Mouse (Mus musculus) midbrain, embryonic 11.5 days (tissue): ENCODE measurements around the gene Zbed6. TPM values are rescaled to one million over a fixed set of nuclear protein-coding genes. Genes with fewer than 3 reads are reported as not detected.

Experiments
- ATAC-seq: fragments of 200-750 bp; cut with Nextera tagmentation; 2 replicates; pipeline ENCODE4 v1.8.0; 2017; ENCODE audit warnings: moderate TSS enrichment, moderate library complexity; ENCODE audit not compliant: low FRiP score
- DNase-seq: peaks from one replicate; pipeline ENCODE4 v3.0.0; 2015; ENCODE audit warnings: low spot score; ENCODE audit errors: missing footprints
- H3K27ac ChIP-seq: fragments of 300-500 bp; sonication (generic); 2 replicates; pipeline ENCODE4 v1.5.1; 2014; ENCODE audit warnings: low read depth, low read length
- H3K27me3 ChIP-seq: fragments of 300-500 bp; sonication (generic); 2 replicates; pipeline ENCODE4 v1.6.1; 2014; ENCODE audit warnings: mild to moderate bottlenecking, low read length, moderate library complexity, mixed read lengths; ENCODE audit not compliant: control insufficient read depth, insufficient read depth
- H3K36me3 ChIP-seq: fragments of 300-500 bp; sonication (generic); 2 replicates; pipeline ENCODE4 v1.6.1; 2014; ENCODE audit warnings: mild to moderate bottlenecking, low read length, moderate library complexity, mixed read lengths; ENCODE audit not compliant: control insufficient read depth, insufficient read depth
- H3K4me1 ChIP-seq: fragments of 300-500 bp; sonication (generic); 2 replicates; pipeline ENCODE4 v1.6.1; 2014; ENCODE audit warnings: low read length; ENCODE audit not compliant: control insufficient read depth, insufficient read depth
- H3K4me2 ChIP-seq: fragments of 300-500 bp; sonication (generic); 2 replicates; pipeline ENCODE4 v1.6.1; 2014; ENCODE audit warnings: mild to moderate bottlenecking, moderate library complexity
- H3K4me3 ChIP-seq: fragments of 300-500 bp; sonication (generic); 2 replicates; pipeline ENCODE4 v1.5.1; 2014; ENCODE audit warnings: low read depth, low read length
- H3K9ac ChIP-seq: fragments of 300-500 bp; sonication (generic); 2 replicates; pipeline ENCODE4 v1.6.1; 2014; ENCODE audit warnings: low read length
- H3K9me3 ChIP-seq: fragments of 300-500 bp; sonication (generic); 2 replicates; pipeline ENCODE4 v1.6.1; 2016; ENCODE audit warnings: low read length; ENCODE audit not compliant: control insufficient read depth
- WGBS: fragments of 180-500 bp; shearing (Covaris S2); extraction: QIAGEN DNeasy Blood & Tissue Kit; methylation state at CpG from one replicate; pipeline ENCODE4 v1.1.7; 2014; 5-methylcytosine and 5-hydroxymethylcytosine counted together
- polyA plus RNA-seq: library from polyadenylated mRNA; unstranded; fragments of >200 nt; fragmentation: Nextera tagmentation; extraction: Ambion mirVana; gene quantifications from 2 replicates; pipeline ENCODE4 v1.2.1, GENCODE M21; 2014

The Zbed6 gene
- polyA plus RNA-seq, 1 experiment from 2014 or later = not detected

DNA sequence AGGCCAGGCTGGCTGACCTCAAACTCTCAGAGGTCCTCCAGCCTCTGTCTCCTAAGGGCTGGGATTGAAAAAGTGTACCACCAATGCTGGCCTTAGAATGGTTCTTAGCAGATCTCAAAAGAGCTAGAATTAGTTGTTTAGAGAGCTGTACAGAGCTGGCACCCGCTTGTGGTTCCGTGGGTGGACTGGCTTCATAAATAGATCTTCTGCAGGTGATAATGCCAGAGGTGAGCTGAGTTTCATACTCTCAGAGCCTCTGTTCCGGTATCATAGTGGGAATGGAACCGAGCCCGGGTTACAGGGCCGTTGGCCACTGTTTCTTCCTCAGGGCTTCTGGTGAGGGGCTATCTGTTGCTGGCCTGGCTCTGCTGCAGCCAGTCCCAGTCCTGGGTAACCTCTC, 30.4 kb upstream of the Zbed6 start:
- no peaks in the 10 kb centered on the region for H3K9me3 ChIP-seq
- ATAC-seq = no peak
- no peak overlapping the region for H3K27ac ChIP-seq
- no peaks in the 10 kb centered on the region for H3K36me3 ChIP-seq
- no peak overlapping the region for H3K9ac ChIP-seq
- H3K4me2 ChIP-seq = no peak overlapping the region
- no peak overlapping the region for H3K4me3 ChIP-seq
- no peak for DNase-seq
- H3K4me1 ChIP-seq = peaks cover 5% of the 10 kb centered on the region; the same call in 1 of the 2 replicates
- H3K27me3 ChIP-seq = no peaks in the 10 kb centered on the region
- WGBS = 94% methylated on average over 6 of the region's 6 CpGs

DNA sequence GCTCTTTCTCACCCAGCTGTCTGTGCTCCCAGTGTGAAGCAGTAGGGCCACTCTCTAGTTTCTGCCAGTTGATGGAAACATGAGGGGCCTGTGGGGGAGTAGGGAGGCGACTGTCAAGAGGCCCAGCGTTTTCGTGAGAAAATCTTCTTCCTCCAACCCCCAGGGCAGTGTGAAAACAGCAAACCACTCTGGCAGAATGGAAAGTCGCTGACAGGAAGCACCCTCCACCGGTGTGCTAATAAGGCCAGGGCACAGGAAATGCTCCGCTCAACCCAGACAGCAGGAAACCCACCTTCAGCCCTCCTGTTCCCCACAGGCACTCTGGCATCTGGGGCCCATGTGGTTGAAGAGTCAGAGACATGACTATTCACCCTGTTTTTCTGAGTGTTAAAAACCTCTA, 29.2 kb upstream of the Zbed6 start, which contains the start of gene Lax1:
TSS of gene Lax1 (minus strand) at position 212 of the 400 bp plus-strand sequence.
- DNase-seq (no peak), ATAC-seq (no peak)
- Histone ChIP-seq H3K36me3 (no peaks in the 10 kb centered on the region), H3K27me3 (no peaks in the 10 kb centered on the region), H3K9me3 (no peaks in the 10 kb centered on the region), H3K4me2 (no peak within 1 kb of the TSS), H3K4me3 (no peak within 1 kb of the TSS), H3K4me1 (peaks cover 5% of the 10 kb centered on the region; the same call in 1 of the 2 replicates), H3K9ac (no peak within 1 kb of the TSS), H3K27ac (no peak within 1 kb of the TSS)
- 72% methylated on average over 6 of the region's 6 CpGs for WGBS

- Histone ChIP-seq H3K36me3 (no peaks in the 10 kb centered on the region), H3K4me2 (no peak overlapping the region), H3K9ac (no peak overlapping the region), H3K4me1 (no peaks in the 10 kb centered on the region), H3K27me3 (no peaks in the 10 kb centered on the region), H3K27ac (no peak overlapping the region), H3K4me3 (no peak overlapping the region), H3K9me3 (no peaks in the 10 kb centered on the region)
- ATAC-seq = no peak
- DNase-seq = peak; percentile 56
- WGBS = 63% methylated on average over 7 of the region's 7 CpGs
Observed at GRCm38 (mm10) chr1:133688301-133688700, 27.6 kb upstream of the Zbed6 start.

GRCm38 (mm10) chr1:133685749-133686519, 25.2 kb upstream of the Zbed6 start:
- WGBS = 83% methylated on average over 10 of the region's 10 CpGs
- ATAC-seq = no peak

DNA sequence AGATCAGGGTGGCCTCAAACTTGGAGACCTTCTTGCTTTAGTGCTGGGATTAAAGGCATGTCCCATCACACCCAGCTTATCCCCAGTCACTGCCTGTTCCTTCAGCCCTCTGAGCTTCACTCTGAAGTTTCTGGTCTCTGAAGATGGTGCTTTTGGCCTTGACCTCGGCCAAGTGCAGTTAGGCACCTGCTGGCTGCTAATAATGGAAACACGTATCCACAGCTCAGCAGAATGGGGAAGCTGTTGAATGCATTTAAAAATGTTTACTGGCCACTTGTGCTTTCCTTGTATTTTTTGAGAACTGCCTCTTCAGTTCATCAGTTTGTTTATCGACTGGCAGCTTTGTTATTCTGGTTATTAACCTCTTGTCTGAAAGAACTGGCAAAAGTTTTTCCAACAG, 11.1 kb upstream of the Zbed6 start:
- H3K9ac ChIP-seq = no peak overlapping the region
- H3K9me3 ChIP-seq = no peaks in the 10 kb centered on the region
- no peak overlapping the region for H3K4me2 ChIP-seq
- H3K27me3 ChIP-seq = no peaks in the 10 kb centered on the region
- H3K36me3 ChIP-seq = no peaks in the 10 kb centered on the region
- no peak overlapping the region for H3K27ac ChIP-seq
- no peak overlapping the region for H3K4me3 ChIP-seq
- no peaks in the 10 kb centered on the region for H3K4me1 ChIP-seq
- DNase-seq (no peak), ATAC-seq (no peak)
- 79% methylated on average over 3 of the region's 3 CpGs for WGBS

More at GRCm38 (mm10) chr1:133685749-133686519, 25.2 kb upstream of the Zbed6 start:
- Histone ChIP-seq H3K27me3 (no peaks in the 10 kb centered on the region), H3K36me3 (no peaks in the 10 kb centered on the region), H3K4me1 (no peaks in the 10 kb centered on the region), H3K9me3 (no peaks in the 10 kb centered on the region), H3K4me2 (no peak overlapping the region), H3K4me3 (no peak overlapping the region), H3K27ac (no peak overlapping the region), H3K9ac (no peak overlapping the region)
- no peak for DNase-seq

DNA sequence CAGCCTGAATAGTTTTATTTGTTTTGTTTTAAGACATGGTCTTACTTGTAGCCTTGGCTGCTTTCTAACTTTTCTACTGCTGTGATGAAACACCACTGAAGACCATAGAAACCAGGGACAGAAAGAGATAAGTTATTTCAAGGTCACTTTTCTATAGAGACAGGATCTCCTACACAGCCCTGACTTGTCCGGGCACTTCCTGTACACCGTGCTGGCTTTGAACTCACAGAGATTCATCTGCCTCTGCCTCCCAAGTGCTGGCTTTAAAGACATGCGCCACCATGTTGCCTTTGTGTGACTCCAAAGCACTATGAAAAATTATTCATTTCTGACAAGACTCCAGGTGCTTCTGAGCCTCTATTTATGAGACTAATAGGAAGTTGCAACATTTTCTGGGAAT, 10.6 kb upstream of the Zbed6 start:
- H3K9me3 ChIP-seq = no peaks in the 10 kb centered on the region
- WGBS = 89% methylated on average over 3 of the region's 3 CpGs
- H3K4me3 ChIP-seq = no peak overlapping the region
- ATAC-seq (no peak), DNase-seq (no peak)
- no peaks in the 10 kb centered on the region for H3K4me1 ChIP-seq
- no peaks in the 10 kb centered on the region for H3K27me3 ChIP-seq
- no peak overlapping the region for H3K9ac ChIP-seq
- H3K36me3 ChIP-seq = no peaks in the 10 kb centered on the region
- H3K27ac ChIP-seq = no peak overlapping the region
- H3K4me2 ChIP-seq = no peak overlapping the region

- Histone ChIP-seq H3K4me3 (no peak overlapping the region), H3K9ac (no peak overlapping the region), H3K4me2 (no peak overlapping the region), H3K4me1 (no peaks in the 10 kb centered on the region), H3K27ac (no peak overlapping the region), H3K36me3 (no peaks in the 10 kb centered on the region), H3K9me3 (no peaks in the 10 kb centered on the region), H3K27me3 (no peaks in the 10 kb centered on the region)
- ATAC-seq (no peak), DNase-seq (no peak)
- 82% methylated on average over 6 of the region's 6 CpGs for WGBS
Observed at GRCm38 (mm10) chr1:133670776-133671175, 10.1 kb upstream of the Zbed6 start.

DNA sequence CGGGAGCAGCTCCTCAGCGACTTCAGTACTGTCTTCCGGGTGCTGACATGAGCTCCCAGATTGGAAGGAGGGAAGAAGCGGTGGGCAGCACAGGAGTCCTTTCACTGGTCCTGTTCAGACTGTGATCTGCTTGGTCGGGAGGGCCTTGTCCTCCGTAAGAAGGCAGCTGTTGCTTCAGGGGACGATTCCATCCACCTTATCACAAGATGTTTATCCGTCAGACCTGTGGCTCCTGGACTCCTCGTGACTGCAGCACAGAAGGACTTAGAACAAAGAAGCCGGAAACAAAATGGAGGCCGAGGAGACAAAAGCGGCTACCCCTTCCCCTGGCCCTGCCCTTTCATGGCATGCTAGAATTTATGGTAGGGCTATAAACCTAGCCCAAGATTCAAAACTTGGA, 9.5 kb upstream of the Zbed6 start:
- Histone ChIP-seq H3K27me3 (no peaks in the 10 kb centered on the region), H3K9ac (no peak overlapping the region), H3K4me1 (no peaks in the 10 kb centered on the region), H3K36me3 (no peaks in the 10 kb centered on the region), H3K9me3 (no peaks in the 10 kb centered on the region), H3K4me3 (no peak overlapping the region), H3K27ac (no peak overlapping the region), H3K4me2 (no peak overlapping the region)
- WGBS = 81% methylated on average over 12 of the region's 12 CpGs
- DNase-seq (no peak), ATAC-seq (no peak)

GRCm38 (mm10) chr1:133668618-133669017, 7.9 kb upstream of the Zbed6 start:
- Histone ChIP-seq H3K4me3 (no peak overlapping the region), H3K36me3 (no peaks in the 10 kb centered on the region), H3K27me3 (no peaks in the 10 kb centered on the region), H3K9ac (no peak overlapping the region), H3K9me3 (no peaks in the 10 kb centered on the region), H3K4me1 (no peaks in the 10 kb centered on the region), H3K4me2 (no peak overlapping the region), H3K27ac (no peak overlapping the region)
- 94% methylated on average over 3 of the region's 3 CpGs for WGBS
- DNase-seq (no peak), ATAC-seq (no peak)
